25 mouse cellular contexts compared by ENCODE assay signal in genomic region chr13:113333374-113333773, GRCm38 (mm10). TPM values are rescaled to one million over a fixed set of nuclear protein-coding genes. Genes with fewer than 3 reads are reported as not detected.
DNase-seq lines count a peak whose midpoint lies in the region; ATAC-seq lines count a peak whose summit lies in the region.
"Had no signal": no experiment of that assay in that cellular context is flagged by ENCODE, and none has a peak within 500 bp of the region (broad histone marks: within the 10 kb centered on the region; RNA-seq: fewer than 3 reads in every experiment).

No protein-coding gene starts in this region.

- no peak for ATAC-seq in megakaryocyte, adult 5-6 weeks (ENCODE audit: poor library complexity, severe bottlenecking)
- ATAC-seq: forebrain, embryonic 14.5 days; intestine, postnatal 0 days; midbrain, embryonic 16.5 days; Patski had no signal

- no peaks in the 10 kb centered on the region for H3K27me3 ChIP-seq in megakaryocyte, embryonic 14.5 days (replicated peaks)
- H3K27me3 ChIP-seq: CH12.LX; embryonic facial prominence, embryonic 13.5 days; liver, embryonic 15.5 days; neural tube, embryonic 13.5 days; Patski had no signal

- H3K4me1 ChIP-seq in megakaryocyte, embryonic 14.5 days, result peaks cover 24% of the 10 kb centered on the region
- H3K4me1 ChIP-seq: liver, embryonic 15.5 days had no signal

- H3K4me3 ChIP-seq in megakaryocyte, embryonic 14.5 days (replicated peaks), result peak overlapping the region; percentile 73
- H3K4me3 ChIP-seq: embryonic facial prominence, embryonic 13.5 days; liver, embryonic 15.5 days; midbrain, embryonic 10.5 days; myocyte; neural tube, embryonic 13.5 days had no signal

- H3K9me3 ChIP-seq in megakaryocyte, embryonic 14.5 days, result peaks cover 7% of the 10 kb centered on the region; the same call in 1 of the 2 replicates
- H3K9me3 ChIP-seq: embryonic facial prominence, embryonic 13.5 days; G1E; liver, embryonic 15.5 days had no signal

- H3K36me3 ChIP-seq in megakaryocyte, embryonic 14.5 days (replicated peaks; ENCODE audit: low read length), result no peaks in the 10 kb centered on the region
- H3K36me3 ChIP-seq: G1E; liver, embryonic 15.5 days; midbrain, embryonic 10.5 days; neural tube, embryonic 13.5 days had no signal

- DNase-seq in heart, adult 9 months (ENCODE audit: low spot score in 2 of 2), result peak; percentile 20 to 27
- no peak for DNase-seq in heart, adult 8-10 months (ENCODE audit: low spot score)
- DNase-seq in lung, postnatal 10 days, result peak; percentile 19
- no peak for DNase-seq in layer of hippocampus, adult 11-12 months (ENCODE audit: low spot score)
- DNase-seq in ovary, postnatal 10 days (ENCODE audit: low spot score), result no peak
- DNase-seq: B cell, adult 2 months; cerebellum, adult 11 months; gastrocnemius, postnatal 25 days; kidney, postnatal 4 days; left cerebral cortex, postnatal 4 days; liver; thymus, postnatal 25 days had no signal

RNA-seq across cellular contexts. Expression of gene BC067074, which starts 40.4 kb away (rescaled TPM):
- total RNA-seq in heart, adult 8-10 months (2022), result 1 to 10 TPM; 2.8 to 4.1 (median 3.2) TPM
- not detected in 2 replicates for polyA plus RNA-seq in megakaryocyte, embryonic 14.5 days (2012; ENCODE audit: insufficient read depth, low replicate concordance)
- 0.07 and 0.22 TPM in 2 replicates for total RNA-seq in megakaryocyte, adult 5-6 weeks (2015)
- 0.22 TPM in 1 of 2 replicates, not detected in the other for total RNA-seq in megakaryocyte, adult 5-6 weeks (2017)
- total RNA-seq: CH12.LX had no signal
- polyA plus RNA-seq: G1E had no signal

Comparison
In these comparisons a context has a peak if more than half of its experiments do, and no peak if none do; other contexts are left out.
1. DNase-seq: peak in heart, adult 9 months (2 of 2) and lung, postnatal 10 days (single experiment); none in heart, adult 8-10 months (single experiment), layer of hippocampus, adult 11-12 months (single experiment) and ovary, postnatal 10 days (single experiment).